Mouse (Mus musculus) neutrophil, adult 5-6 weeks (primary cell): Measurements from ENCODE around the gene Ttc16. TPM values are rescaled to one million over a fixed set of nuclear protein-coding genes. Genes with fewer than 3 reads are reported as not detected.

ENCODE experiments used
- ATAC-seq: fragments of 151-379, 151-347 bp; 2 replicates; pipeline ENCODE4 v1.8.0; 2017; ENCODE audit warnings: mild to moderate bottlenecking, moderate TSS enrichment; ENCODE audit not compliant: insufficient number of reproducible peaks, poor library complexity, low FRiP score, severe bottlenecking; ENCODE audit errors: extremely low read depth
- total RNA-seq: library from RNA; stranded (forward); fragments of 200-1000 nt; gene quantifications from 2 replicates; pipeline ENCODE4 v1.2.3, GENCODE M21; 2017

Gene Ttc16
- total RNA-seq, 1 experiment from 2014 or later = 0.47 TPM

GRCm38 (mm10) chr2:32724832-32725790 is 50.3 kb downstream of the Ttc16 start:
- ATAC-seq = no peak

GRCm38 (mm10) chr2:32724149-32724548 is 51.3 kb downstream of the Ttc16 start:
- ATAC-seq = no peak

DNA sequence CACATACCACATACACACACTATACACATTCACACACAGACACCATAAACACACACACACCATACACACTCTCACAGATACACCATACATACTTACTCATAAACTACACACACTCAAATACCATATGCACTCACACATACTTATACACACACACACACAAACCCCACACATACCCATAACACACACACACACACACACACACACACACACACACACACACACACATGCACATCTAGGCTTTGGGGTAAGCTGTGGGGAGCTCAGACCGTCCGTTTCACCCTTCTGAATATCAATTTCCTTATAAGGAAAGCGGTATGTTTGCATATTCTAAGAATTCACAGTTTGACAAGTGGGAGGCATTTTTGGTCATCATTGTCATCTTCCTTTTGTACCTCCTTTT is 52.9 kb downstream of the Ttc16 start:
- no peak for ATAC-seq

DNA sequence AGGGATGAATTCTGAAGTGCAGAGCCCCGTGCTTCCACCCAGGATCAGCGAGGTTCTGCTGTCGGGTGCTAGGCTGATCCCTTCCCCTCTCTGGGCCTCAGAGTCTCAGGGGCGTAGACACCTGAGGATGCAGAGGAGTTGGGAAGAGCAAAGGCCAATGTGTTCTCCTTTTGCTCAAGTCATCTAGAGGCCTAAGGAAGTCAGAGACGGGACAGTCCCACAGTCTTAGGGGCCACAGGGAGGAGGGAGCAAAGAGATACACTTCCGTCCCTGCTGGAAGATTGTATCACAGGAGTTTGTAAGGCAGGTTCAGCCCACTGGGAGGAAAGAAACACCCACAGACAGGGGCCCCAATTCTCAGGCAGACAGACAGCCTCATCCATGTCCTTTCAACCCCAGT is 53.4 kb downstream of the Ttc16 start:
- peak; percentile 18 for ATAC-seq

- ATAC-seq = no peak
Measured at GRCm38 (mm10) chr2:32720681-32721229, 54.7 kb downstream of the Ttc16 start, which contains the start of gene Sh2d3c. TSS of gene Sh2d3c (plus strand) at chr2:32721055.

GRCm38 (mm10) chr2:32720053-32720452 is 55.4 kb downstream of the Ttc16 start:
- ATAC-seq = no peak

DNA sequence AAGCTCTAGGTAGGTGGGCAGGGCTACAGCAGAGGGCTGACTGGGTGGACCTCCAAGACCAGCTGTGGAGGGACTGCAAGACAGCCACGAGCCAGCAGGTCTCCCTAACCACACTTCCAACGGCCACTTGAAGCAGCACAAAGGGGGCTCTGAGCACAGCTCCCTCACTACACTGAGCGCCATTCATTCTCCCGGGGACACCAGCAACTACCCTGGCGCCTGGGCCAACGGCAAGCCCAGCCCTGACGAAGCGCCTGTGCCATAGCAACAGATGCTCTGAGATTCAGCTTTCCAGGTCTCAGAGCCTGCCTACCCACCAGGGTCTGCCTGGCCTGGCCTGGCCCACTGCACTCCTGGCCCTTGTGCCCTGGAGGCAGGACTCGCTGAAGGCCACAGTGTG is 56.7 kb downstream of the Ttc16 start:
- no peak for ATAC-seq

DNA sequence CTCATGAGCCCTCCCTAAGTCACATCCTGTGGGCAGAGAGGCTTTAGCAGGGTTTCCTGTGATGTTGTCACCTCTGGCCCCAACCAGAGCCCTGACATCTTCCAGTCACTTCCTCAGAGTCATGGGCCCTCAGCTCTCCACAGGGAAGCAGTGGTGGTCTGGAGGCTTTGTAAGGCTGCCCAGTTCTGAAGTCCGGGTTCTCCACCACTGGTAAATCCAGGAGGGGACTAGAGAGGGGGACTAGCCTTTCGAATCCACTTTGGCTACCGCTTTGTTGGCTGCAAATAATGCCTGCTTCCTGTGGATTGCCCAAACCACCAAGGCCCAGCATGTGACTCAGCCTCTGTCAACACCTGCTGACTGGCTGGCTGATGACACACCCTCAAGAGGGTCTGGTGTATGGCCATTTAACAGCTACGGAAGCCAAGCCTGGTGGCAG is 60.4 kb downstream of the Ttc16 start:
- peak; percentile 55 for ATAC-seq

- ATAC-seq = no peak
Measured at GRCm38 (mm10) chr2:32714117-32714986, 61.1 kb downstream of the Ttc16 start.

GRCm38 (mm10) chr2:32712934-32713817 is 62.3 kb downstream of the Ttc16 start, which contains the start of gene Cdk9:
TSS of gene Cdk9 (minus strand) at chr2:32713076.
- peak; percentile 36 for ATAC-seq

GRCm38 (mm10) chr2:32712586-32712933 is 62.9 kb downstream of the Ttc16 start:
- ATAC-seq = peak; percentile 27; the same call in 1 of the 2 replicates

DNA sequence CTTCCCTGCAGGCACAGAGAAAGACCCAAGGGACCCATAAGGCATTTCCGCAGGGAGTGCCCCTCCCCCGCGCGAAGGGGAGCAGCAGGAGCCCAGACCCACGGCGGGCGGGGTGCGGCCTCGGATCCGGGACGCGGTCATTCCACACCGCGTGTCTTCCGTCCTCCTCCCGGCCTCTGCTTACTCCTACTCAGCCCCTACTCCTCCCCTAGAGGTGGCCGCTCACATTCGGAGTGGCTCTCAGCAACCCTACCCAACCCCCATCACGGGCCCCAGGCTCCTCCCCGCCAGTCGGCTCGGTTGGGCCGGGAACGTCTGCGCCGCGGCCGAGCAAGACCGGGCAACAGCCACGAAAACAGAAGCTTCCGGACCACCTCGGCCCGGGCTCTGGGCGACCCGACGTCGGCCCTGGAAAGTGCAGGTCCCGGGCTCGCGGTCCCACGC is 63.3 kb downstream of the Ttc16 start:
- ATAC-seq = no peak

GRCm38 (mm10) chr2:32711301-32712056 is 64.0 kb downstream of the Ttc16 start:
- no peak for ATAC-seq

GRCm38 (mm10) chr2:32710425-32710824 is 65.0 kb downstream of the Ttc16 start:
- ATAC-seq = no peak

- ATAC-seq = no peak
Measured at GRCm38 (mm10) chr2:32709521-32710137, 65.8 kb downstream of the Ttc16 start.

DNA sequence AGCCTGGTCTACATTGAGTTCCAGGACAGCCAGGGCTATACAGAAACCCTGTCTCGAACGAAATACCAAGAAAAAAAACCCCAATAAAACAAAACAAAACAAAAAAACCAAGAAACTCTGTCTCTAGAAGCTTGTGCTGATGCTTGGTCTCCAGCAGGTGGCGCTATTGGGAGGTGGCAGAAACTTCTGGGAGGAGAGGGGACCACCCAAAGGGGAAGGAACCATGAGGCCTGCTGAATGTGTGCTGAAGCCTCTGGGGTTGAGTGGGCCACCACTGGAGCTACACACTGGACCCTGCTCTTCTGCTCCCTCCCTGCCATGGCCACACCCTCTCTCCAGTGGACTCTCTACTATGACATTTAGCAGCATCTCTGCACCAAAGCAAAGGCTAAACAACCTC is 66.8 kb downstream of the Ttc16 start:
- ATAC-seq = no peak
